Mouse (Mus musculus) urinary bladder, adult 18-20 months (tissue): Measurements from ENCODE around the gene Lmntd1.

Source experiments
- DNase-seq, 2 experiments: peaks; one replicate each; pipeline ENCODE4 v3.0.0; 2022; ENCODE audit warnings: low spot score in 2 of 2, mixed read lengths in 2 of 2

Gene Lmntd1

DNA sequence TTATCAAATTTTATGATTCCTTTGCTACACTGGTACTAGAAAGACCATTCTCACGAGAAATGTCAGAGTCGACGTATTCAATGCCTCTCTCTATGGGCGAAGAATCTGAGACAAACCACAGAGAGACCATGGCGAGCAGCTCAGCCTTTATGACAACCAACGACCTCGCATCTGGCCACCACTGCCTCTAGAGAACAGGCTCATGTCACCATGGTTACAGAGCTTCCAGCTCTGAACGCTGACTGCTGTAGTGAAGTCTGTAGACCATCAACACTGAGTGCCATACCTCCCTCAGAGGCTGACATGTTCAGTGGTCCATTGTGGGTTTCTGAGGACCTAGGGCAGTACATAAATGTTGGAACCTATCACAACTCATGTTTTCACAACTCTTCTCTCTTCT lies 180.2 kb downstream of the Lmntd1 start:
- no peak for DNase-seq

DNA sequence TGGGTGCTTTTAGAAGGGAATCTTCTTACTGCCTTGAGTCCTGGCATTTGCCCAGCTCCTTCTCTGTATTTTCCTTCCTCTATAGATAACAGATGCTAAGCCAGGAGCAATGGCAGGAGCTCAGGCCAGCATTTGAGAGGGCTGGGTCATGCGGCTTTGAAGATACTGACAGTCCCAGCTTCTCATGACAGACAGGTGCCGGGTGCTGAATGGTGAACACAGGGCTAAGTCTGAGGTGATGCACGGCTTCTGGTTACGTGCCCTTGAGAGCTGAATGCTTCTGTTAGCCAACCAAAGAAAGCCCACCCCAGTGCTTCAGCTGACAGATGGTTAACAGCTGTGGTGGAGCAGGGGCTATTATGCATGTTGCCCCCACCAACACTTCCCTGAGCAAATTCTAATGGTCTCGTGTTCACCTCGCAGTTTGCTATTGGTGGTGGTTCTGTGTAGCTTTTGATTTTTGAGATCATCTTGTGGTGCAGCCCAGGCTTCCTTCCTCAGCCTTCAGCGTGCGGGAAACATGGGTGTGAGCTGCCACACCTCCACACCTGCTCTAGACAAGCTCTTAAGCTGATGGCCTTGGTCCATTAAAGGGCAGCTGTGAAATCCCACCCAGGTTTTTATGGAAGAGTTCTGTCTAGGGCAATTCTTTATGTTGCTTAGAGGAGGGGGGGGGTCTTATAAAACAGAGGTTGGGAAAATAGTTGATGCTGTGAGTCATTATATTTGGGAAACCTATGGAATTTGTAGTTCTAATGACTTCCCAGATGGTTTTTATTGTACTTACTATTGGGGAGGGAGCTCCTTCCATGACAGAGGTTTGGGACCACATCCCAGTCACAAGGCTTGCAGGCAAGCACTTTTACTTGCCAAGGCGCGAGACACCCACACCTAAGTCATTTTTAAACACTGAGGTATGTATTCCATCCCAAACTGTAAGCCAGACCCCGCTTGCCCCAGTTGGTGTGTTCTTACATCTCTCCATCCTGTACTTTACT lies 181.1 kb downstream of the Lmntd1 start:
- DNase-seq, result no peak

- no peak for DNase-seq
These were observed 182.4 kb downstream of the Lmntd1 start for GRCm38 (mm10) chr6:145431747-145432146.

- DNase-seq, result no peak
These were observed 186.7 kb downstream of the Lmntd1 start for GRCm38 (mm10) chr6:145427411-145427810.

GRCm38 (mm10) chr6:145426501-145426900 lies 187.6 kb downstream of the Lmntd1 start:
- no peak for DNase-seq

- DNase-seq, result no peak
These were observed 190.0 kb downstream of the Lmntd1 start for GRCm38 (mm10) chr6:145424156-145424555.

DNA sequence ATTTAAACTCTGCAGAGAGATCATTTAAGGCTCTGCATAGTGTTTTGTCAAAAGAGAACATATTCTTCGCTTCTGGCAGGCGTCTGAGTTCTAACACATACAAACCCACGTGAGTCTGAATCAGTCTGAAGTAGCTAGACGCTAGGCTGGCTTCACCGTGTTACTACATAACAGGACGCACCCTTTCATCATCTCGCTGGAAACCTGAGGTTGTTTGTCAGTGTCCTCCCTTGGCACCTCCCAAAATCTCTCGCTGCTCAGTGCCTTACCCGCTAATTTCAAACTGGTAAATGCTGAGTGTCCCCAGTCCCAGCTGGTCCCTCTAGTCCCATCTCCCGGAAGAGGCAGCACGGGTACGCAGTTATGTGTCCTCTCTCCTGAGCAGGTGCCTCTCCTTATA lies 190.6 kb downstream of the Lmntd1 start:
- no peak for DNase-seq

- DNase-seq, result no peak
These were observed 192.5 kb downstream of the Lmntd1 start for GRCm38 (mm10) chr6:145421666-145422065.

- DNase-seq, result no peak
These were observed 193.7 kb downstream of the Lmntd1 start for GRCm38 (mm10) chr6:145420407-145420806.

- DNase-seq, result no peak
These were observed 195.3 kb downstream of the Lmntd1 start for GRCm38 (mm10) chr6:145418856-145419255.

DNA sequence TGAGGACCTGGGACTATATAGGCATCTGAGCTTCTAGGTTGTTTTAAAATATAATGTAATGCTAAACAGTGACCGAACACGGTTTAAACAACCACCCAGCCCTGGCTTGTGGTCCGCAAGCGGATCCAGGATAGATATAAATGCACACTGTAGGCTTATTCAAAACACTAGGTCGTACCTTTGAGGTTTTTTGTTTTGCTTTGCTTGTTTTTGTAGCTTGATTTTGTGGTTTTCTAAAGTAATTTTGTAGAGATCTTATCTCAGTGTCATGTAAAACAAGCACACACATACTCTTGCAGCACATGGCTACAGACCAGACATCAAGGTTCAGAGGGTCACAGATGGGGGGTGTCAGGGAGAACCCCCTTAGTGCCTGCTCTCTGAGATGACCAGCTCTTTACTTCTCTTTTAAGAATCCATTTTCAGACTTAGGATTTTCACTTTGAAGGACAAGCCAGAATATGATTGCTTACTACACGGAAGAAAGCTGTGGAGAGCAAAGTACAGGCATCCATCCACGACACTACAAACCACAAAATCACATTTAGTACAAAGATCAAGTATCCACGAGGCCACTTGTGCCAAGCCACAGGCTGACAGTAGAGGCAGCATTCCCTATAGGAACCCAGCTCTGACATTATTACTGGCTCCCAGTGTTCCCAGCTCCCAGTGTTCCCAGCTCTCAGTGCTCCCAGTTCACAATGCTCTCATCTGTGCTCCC lies 196.2 kb downstream of the Lmntd1 start:
- DNase-seq, result no peak

DNA sequence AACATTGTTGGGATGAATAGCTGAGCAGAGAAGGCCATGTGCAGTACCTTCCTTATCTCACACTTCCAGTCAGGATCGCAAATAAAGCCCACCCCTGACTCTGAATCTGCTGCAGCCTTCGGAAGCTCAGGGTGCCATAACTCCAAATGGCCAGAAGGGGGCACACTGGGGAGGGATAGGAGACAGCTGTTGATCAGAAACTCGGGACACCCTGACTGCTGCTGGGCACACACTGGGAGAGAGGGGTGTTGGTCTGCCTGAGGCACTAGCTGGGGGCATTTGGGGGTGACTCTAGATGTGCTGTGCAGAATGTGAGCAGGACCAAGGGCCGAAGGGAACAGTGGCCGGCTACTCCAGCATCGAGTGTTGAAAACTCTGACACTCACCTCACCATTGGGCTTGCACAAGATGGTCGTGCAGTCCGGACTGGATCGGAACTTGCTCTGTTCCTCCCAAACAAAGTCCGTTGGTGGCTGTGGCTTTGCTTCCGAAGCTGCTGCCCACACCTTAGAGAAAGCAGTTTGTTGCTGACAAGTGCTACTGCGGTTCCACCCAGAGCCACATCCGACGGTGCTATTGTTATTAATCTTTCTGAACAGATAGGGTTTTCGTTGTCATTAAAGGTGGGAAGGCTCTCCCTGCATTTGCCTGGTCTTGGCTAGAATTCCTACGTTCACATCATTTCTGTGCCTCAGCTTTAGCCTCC lies 197.0 kb downstream of the Lmntd1 start:
- DNase-seq, result peak; percentile 13 to 33

DNA sequence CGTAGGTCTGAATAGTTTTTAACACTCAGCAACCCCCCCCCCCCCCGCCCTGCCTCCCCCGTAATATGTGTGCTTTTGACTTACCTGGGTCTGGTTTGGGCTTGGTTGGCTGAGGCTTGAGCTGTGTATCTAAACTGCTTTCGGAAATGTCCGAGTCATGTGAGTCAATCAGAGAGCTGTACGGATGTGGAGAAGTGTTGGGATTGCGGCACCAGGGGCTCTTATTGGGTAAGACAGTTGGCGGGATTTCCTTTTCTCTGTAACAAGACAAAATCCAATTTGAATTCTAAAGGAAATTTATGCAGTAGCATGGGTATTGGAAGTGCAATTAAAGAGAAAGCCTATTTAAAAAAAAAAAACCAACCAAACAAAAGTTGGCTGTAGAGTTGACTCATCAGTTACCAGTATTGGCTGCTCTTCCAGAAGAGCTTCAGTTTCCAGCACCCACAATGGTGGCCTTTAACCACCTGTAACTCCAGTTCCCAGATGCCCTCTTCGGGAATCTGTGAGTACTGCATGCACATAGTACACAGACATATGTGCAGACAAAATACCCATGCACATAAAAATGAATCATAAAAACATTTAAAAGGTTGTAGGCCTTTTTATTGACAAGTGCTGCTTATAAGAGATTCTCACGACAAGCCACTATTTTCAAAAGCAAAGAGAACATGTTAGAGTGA lies 209.6 kb downstream of the Lmntd1 start:
- no peak for DNase-seq

GRCm38 (mm10) chr6:145401140-145401539 lies 213.0 kb downstream of the Lmntd1 start:
- DNase-seq, result no peak

DNA sequence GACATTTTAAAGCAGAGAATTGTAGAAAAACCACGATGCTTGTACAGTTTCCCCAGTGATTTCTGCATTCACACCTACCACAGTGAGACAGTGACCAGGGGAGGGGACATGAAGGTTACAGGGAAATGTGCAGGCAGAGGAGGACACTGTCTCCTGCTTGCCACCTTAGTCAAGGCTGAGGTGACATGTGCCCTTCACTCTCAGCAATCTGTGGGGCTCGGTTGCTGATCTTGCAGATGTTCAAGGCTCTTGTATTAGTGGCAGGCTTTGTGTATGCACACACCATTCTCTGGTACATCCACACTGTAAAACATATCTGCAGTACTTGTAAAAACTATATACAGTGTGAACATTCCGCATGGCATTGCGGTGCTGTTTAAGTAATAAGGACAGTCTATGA lies 216.2 kb downstream of the Lmntd1 start:
- no peak for DNase-seq

GRCm38 (mm10) chr6:145396534-145396933 lies 217.6 kb downstream of the Lmntd1 start:
- DNase-seq, result no peak

DNA sequence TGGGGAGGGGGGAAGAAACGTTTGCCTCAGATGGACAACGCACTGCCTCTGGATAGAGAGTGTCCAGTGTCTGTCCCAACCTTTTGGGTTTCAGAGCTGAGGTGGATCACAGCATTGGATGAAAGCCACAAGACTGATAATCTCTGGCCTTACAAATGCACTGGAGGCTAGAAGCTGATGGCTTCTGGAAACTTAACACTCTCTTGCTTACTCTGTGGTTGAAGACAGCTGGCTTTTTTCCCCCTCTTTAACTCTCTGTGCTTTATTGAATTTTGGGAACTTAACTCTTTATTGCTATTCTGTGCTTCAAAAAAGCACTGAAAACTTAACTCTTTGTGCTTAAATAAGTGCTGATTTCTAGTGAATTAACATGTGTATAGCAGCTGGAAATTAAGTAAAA lies 223.7 kb downstream of the Lmntd1 start:
- DNase-seq, result no peak

GRCm38 (mm10) chr6:145389904-145390303 lies 224.2 kb downstream of the Lmntd1 start:
- DNase-seq, result no peak

DNA sequence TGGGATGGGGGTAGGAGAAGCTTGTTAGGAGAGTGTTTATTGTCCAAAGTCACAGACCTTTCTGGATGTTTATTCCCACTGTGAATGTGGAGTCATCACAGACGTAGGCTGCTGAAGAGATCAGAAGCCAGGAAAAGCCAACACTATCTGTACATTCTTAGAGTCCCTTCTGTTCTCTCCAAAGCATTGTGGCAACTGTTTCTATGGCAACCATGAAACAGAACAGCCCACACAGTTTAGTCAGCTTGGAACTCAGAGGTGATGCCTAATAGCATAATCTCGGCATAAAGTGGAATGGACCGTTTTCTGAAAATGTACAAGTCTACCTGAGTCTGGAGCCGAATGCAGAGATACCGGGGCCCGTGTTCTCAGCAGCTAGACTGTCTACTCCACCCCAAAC lies 226.7 kb downstream of the Lmntd1 start:
- no peak for DNase-seq

- DNase-seq, result no peak
These were observed 231.3 kb downstream of the Lmntd1 start for GRCm38 (mm10) chr6:145382586-145383380.

- DNase-seq, result no peak
These were observed 233.2 kb downstream of the Lmntd1 start for GRCm38 (mm10) chr6:145380961-145381360.
